ENCODE assay signal across 23 mouse cellular contexts in the genomic region with DNA sequence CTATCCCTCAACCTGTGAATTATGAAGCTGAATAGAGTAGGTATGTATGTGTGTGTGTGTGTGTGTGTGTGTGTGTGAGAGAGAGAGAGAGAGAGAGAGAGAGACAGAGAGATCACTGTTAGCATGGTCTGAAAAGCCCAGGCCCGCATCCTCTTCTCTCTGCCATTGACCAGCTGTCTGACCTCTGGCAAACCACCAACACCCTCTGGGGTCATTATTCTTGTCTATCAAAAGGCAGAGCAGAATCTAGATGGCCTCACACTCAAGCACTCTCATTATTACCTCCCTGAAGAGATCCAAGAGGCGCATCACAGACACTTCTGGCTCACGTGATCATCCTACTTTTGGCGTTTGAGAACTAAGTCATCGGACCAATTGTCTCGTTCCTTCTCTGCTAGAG.
"Had no signal": no experiment of that assay in that cellular context is flagged by ENCODE, and none has a peak within 500 bp of the region (broad histone marks: within the 10 kb centered on the region; RNA-seq: fewer than 3 reads in every experiment).

No protein-coding gene starts in this region.

- H3K4me3 ChIP-seq: gastrocnemius, adult 2 months; heart, embryonic 10.5 days; heart, embryonic 12.5 days; hindbrain, embryonic 10.5 days; hindbrain, embryonic 12.5 days; intestine, embryonic 15.5 days; kidney, embryonic 15.5 days; layer of hippocampus, adult 2 months; left cerebral cortex, adult 2 months; limb, embryonic 10.5 days; limb, embryonic 12.5 days had no signal

- H3K36me3 ChIP-seq: heart, embryonic 10.5 days; heart, embryonic 12.5 days; hindbrain, embryonic 10.5 days; hindbrain, embryonic 12.5 days; intestine, embryonic 15.5 days; kidney, embryonic 15.5 days had no signal

- H3K27ac ChIP-seq: gastrocnemius, adult 2 months; heart, embryonic 10.5 days; hindbrain, embryonic 10.5 days; hindbrain, embryonic 12.5 days; hindbrain, embryonic 14.5 days; intestine, embryonic 15.5 days; kidney, embryonic 15.5 days; kidney, postnatal 0 days; layer of hippocampus, adult 2 months; left cerebral cortex, adult 2 months; limb, embryonic 10.5 days; limb, embryonic 12.5 days had no signal

- DNase-seq: gastrocnemius, adult 2 months; gastrocnemius, postnatal 10 days; gastrocnemius, postnatal 25 days; heart, adult 18-20 months; heart, postnatal 10 days; heart, postnatal 4 days; kidney, adult 2 months; kidney, adult 9 months; kidney, postnatal 25 days; kidney, postnatal 4 days; liver had no signal

- H3K27me3 ChIP-seq: heart, embryonic 12.5 days; hindbrain, embryonic 12.5 days; intestine, embryonic 15.5 days; kidney, embryonic 15.5 days; limb, embryonic 12.5 days had no signal
